In genomic region chr3:90213956-90214684, GRCm38 (mm10) we compare ENCODE assay signal across 9 mouse cellular contexts. TPM values are rescaled to one million over a fixed set of nuclear protein-coding genes. Genes with fewer than 3 reads are reported as not detected.
DNase-seq lines count a peak whose midpoint lies in the region; ATAC-seq and TF ChIP-seq lines count a peak whose summit lies in the region.
"Had no signal": no experiment of that assay in that cellular context is flagged by ENCODE, and none has a peak within 500 bp of the region (broad histone marks: within the 10 kb centered on the region; RNA-seq: fewer than 3 reads in every experiment).

No protein-coding gene starts in this region.

- no peak for DNase-seq in heart, adult 9 months (ENCODE audit: low spot score in 2 of 2)
- peak; percentile 44 for DNase-seq in kidney, postnatal 10 days
- DNase-seq in ovary, postnatal 10 days (ENCODE audit: low spot score) = no peak
- DNase-seq in c-Kit-positive CD71-positive TER-119-positive erythroid progenitor cells, embryonic 14.5 days (ENCODE audit: low spot score) = no peak

- peaks cover 12% of the 10 kb centered on the region for H3K4me1 ChIP-seq in heart, embryonic 11.5 days (ENCODE audit: control insufficient read depth, insufficient read depth, low read length)
- peaks cover 1% of the 10 kb centered on the region; the same call in 1 of the 2 replicates for H3K4me1 ChIP-seq in bone marrow, adult 2 months (ENCODE audit: control insufficient read depth, insufficient read depth, low read length)
- peaks cover 28% of the 10 kb centered on the region for H3K4me1 ChIP-seq in forebrain, embryonic 15.5 days

- H3K36me3 ChIP-seq in heart, embryonic 11.5 days (ENCODE audit: control insufficient read depth, insufficient read depth, low read length) = peaks cover 11% of the 10 kb centered on the region
- peaks cover 28% of the 10 kb centered on the region for H3K36me3 ChIP-seq in forebrain, embryonic 15.5 days

- ATAC-seq in heart, embryonic 11.5 days (replicated peaks; ENCODE audit: insufficient number of reproducible peaks, low FRiP score, low TSS enrichment) = no peak
- ATAC-seq in forebrain, embryonic 15.5 days (replicated peaks) = peak; percentile 67
- 0 out of 2 replicates have a peak, but pooled peaks have one; percentile 17 for ATAC-seq in megakaryocyte, adult 5-6 weeks (ENCODE audit: poor library complexity, severe bottlenecking)

- peak overlapping the region; percentile 46; the same call in 1 of the 2 replicates for H3K27ac ChIP-seq in heart, embryonic 11.5 days (ENCODE audit: low read depth, low read length)
- no peak overlapping the region for H3K27ac ChIP-seq in bone marrow, adult 2 months (ENCODE audit: control insufficient read depth, insufficient read depth, low read depth, low read length, poor library complexity)
- H3K27ac ChIP-seq in forebrain, embryonic 15.5 days (replicated peaks) = peak overlapping the region; percentile 77

- whole genome bisulfite sequencing in heart, embryonic 11.5 days (ENCODE audit: insufficient replicate concordance) = 10% methylated on average over 12 of the region's 12 CpGs
- WGBS in bone marrow, adult 2 months = 36% methylated on average over 12 of the region's 12 CpGs
- 13% methylated on average over 12 of the region's 12 CpGs for WGBS in forebrain, embryonic 15.5 days

- no peak for TF ChIP-seq CTCF in bone marrow, adult 2 months (IDR thresholded peaks at IDR 0.05; ENCODE audit: control insufficient read depth, insufficient read depth, low read length)

- peak overlapping the region; percentile 88 for H3K4me3 ChIP-seq in heart, embryonic 11.5 days (ENCODE audit: low read depth, low read length)
- peak overlapping the region; percentile 97 for H3K4me3 ChIP-seq in bone marrow, adult 2 months (replicated peaks; ENCODE audit: control insufficient read depth, low read depth, low read length)
- peak overlapping the region; percentile 68 for H3K4me3 ChIP-seq in forebrain, embryonic 15.5 days

- TF ChIP-seq POLR2A in bone marrow, adult 2 months (IDR thresholded peaks at IDR 0.05; ENCODE audit: borderline replicate concordance, control insufficient read depth, low read depth, low read length) = no peak

- H3K9ac ChIP-seq in heart, embryonic 11.5 days (ENCODE audit: low read depth, low read length) = peak overlapping the region; percentile 93
- peak overlapping the region; percentile 81 for H3K9ac ChIP-seq in forebrain, embryonic 15.5 days (replicated peaks)

- H3K4me2 ChIP-seq in heart, embryonic 11.5 days = peak overlapping the region; percentile 88
- peak overlapping the region; percentile 88 for H3K4me2 ChIP-seq in forebrain, embryonic 15.5 days (replicated peaks)

- no peaks in the 10 kb centered on the region for H3K9me3 ChIP-seq in heart, embryonic 11.5 days (replicated peaks; ENCODE audit: control insufficient read depth, low read length)
- no peaks in the 10 kb centered on the region for H3K9me3 ChIP-seq in forebrain, embryonic 15.5 days

- H3K27me3 ChIP-seq in heart, embryonic 11.5 days (ENCODE audit: control insufficient read depth, insufficient read depth, low read length) = no peaks in the 10 kb centered on the region
- no peaks in the 10 kb centered on the region for H3K27me3 ChIP-seq in forebrain, embryonic 15.5 days

RNA-seq across cellular contexts. Expression of gene Rab13, which starts 0.6 kb away (rescaled TPM):
- 16.6 and 21.8 TPM in 2 replicates for polyA plus RNA-seq in heart, embryonic 11.5 days (2014; fragmentation: Nextera tagmentation; extraction: Ambion mirVana)
- polyA plus RNA-seq in bone marrow, adult 2 months (2011; ENCODE audit: insufficient read depth, insufficient read length, low replicate concordance, missing spikeins) = 11.5 and 13.0 TPM in 2 replicates
- polyA plus RNA-seq in forebrain, embryonic 15.5 days (2015; fragmentation: Nextera tagmentation; extraction: Ambion mirVana) = 21.4 and 22.2 TPM in 2 replicates
- total RNA-seq in megakaryocyte, adult 5-6 weeks (2015) = 0.47 and 0.78 TPM in 2 replicates
- 2.3 and 2.6 TPM in 2 replicates for total RNA-seq in megakaryocyte, adult 5-6 weeks (2017)

RNA-seq across cellular contexts. Expression of gene Rps27, which starts 0.7 kb away (rescaled TPM):
- 1,012 and 1,016 TPM in 2 replicates for polyA plus RNA-seq in heart, embryonic 11.5 days (2014; fragmentation: Nextera tagmentation; extraction: Ambion mirVana)
- polyA plus RNA-seq in bone marrow, adult 2 months (2011; ENCODE audit: insufficient read depth, insufficient read length, low replicate concordance, missing spikeins) = 16.3 and 168 TPM in 2 replicates
- 1,085 and 1,143 TPM in 2 replicates for polyA plus RNA-seq in forebrain, embryonic 15.5 days (2015; fragmentation: Nextera tagmentation; extraction: Ambion mirVana)
- 2,783 and 3,111 TPM in 2 replicates for total RNA-seq in megakaryocyte, adult 5-6 weeks (2015)
- total RNA-seq in megakaryocyte, adult 5-6 weeks (2017) = 4,808 and 5,330 TPM in 2 replicates

RNA-seq across cellular contexts. Expression of gene Jtb, which starts 17.3 kb away (rescaled TPM):
- 90.7 and 95.8 TPM in 2 replicates for polyA plus RNA-seq in heart, embryonic 11.5 days (2014; fragmentation: Nextera tagmentation; extraction: Ambion mirVana)
- polyA plus RNA-seq in bone marrow, adult 2 months (2011; ENCODE audit: insufficient read depth, insufficient read length, low replicate concordance, missing spikeins) = 38.7 and 72.7 TPM in 2 replicates
- 109 and 110 TPM in 2 replicates for polyA plus RNA-seq in forebrain, embryonic 15.5 days (2015; fragmentation: Nextera tagmentation; extraction: Ambion mirVana)
- total RNA-seq in megakaryocyte, adult 5-6 weeks (2015) = 81.2 and 84.5 TPM in 2 replicates
- 32.8 and 37.5 TPM in 2 replicates for total RNA-seq in megakaryocyte, adult 5-6 weeks (2017)

RNA-seq across cellular contexts. Expression of gene Creb3l4, which starts 29.2 kb away (rescaled TPM):
- 2.3 and 2.6 TPM in 2 replicates for polyA plus RNA-seq in heart, embryonic 11.5 days (2014; fragmentation: Nextera tagmentation; extraction: Ambion mirVana)
- not detected in 2 replicates for polyA plus RNA-seq in bone marrow, adult 2 months (2011; ENCODE audit: insufficient read depth, insufficient read length, low replicate concordance, missing spikeins)
- 3.7 TPM in 2 replicates for polyA plus RNA-seq in forebrain, embryonic 15.5 days (2015; fragmentation: Nextera tagmentation; extraction: Ambion mirVana)
- 0.67 TPM in 1 of 2 replicates, not detected in the other for total RNA-seq in megakaryocyte, adult 5-6 weeks (2015)
- 0.37 TPM in 1 of 2 replicates, not detected in the other for total RNA-seq in megakaryocyte, adult 5-6 weeks (2017)
- total RNA-seq: left cerebral cortex, postnatal 36 days had no signal

RNA-seq across cellular contexts. Expression of gene Slc39a1, which starts 33.9 kb away (rescaled TPM):
- 74.0 and 80.8 TPM in 2 replicates for polyA plus RNA-seq in heart, embryonic 11.5 days (2014; fragmentation: Nextera tagmentation; extraction: Ambion mirVana)
- polyA plus RNA-seq in bone marrow, adult 2 months (2011; ENCODE audit: insufficient read depth, insufficient read length, low replicate concordance, missing spikeins) = 11.6 and 29.3 TPM in 2 replicates
- 42.8 and 43.2 TPM in 2 replicates for polyA plus RNA-seq in forebrain, embryonic 15.5 days (2015; fragmentation: Nextera tagmentation; extraction: Ambion mirVana)
- 20.9 and 23.7 TPM in 2 replicates for total RNA-seq in megakaryocyte, adult 5-6 weeks (2015)
- total RNA-seq in megakaryocyte, adult 5-6 weeks (2017) = 38.3 and 44.1 TPM in 2 replicates
